Mouse (Mus musculus) thymus, adult 2 months (tissue): ENCODE measurements around the gene Chst7.

Experiments used
- CTCF ChIP-seq: fragments of 200-500 bp; IDR thresholded peaks from 2 replicates; pipeline ENCODE4 v1.5.1; 2012; ENCODE audit warnings: mild to moderate bottlenecking, control low read depth, low read length, moderate library complexity, borderline replicate concordance; ENCODE audit not compliant: control insufficient read depth, poor library complexity, insufficient read depth; ENCODE audit errors: extremely low read depth
- POLR2A ChIP-seq: fragments of 200-500 bp; IDR thresholded peaks from 2 replicates; pipeline ENCODE4 v1.6.1; 2012; ENCODE audit warnings: mild to moderate bottlenecking, low read length, control low read depth, moderate library complexity; ENCODE audit not compliant: control insufficient read depth, poor library complexity, insufficient read depth; ENCODE audit errors: extremely low read depth

DNA sequence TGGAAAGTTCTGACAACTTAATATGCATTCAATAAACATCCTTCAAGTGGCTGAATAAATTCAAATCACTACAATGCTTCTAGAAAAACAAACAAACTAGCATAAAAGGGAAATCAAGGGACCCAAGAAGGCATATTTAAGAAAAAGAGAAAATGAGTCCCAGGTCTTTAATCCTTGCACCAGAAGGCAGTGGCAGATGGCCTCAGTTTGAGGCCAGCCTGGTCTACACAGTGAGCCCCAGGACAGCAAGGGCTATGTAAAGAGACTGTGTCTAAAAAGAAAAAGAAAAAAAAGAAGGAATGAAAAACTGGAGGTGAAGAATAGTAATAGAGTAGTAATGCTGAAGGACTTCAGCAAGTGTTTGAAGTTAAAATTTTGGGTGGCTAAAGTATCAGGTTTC lies 69.6 kb downstream of the Chst7 start:
- TF ChIP-seq CTCF = no peak
- TF ChIP-seq POLR2A = no peak
